Mouse (Mus musculus): Measurements from ENCODE around the gene Srebf1. TPM values are rescaled to one million over a fixed set of nuclear protein-coding genes. Genes with fewer than 3 reads are reported as not detected.

The Srebf1 gene
- 48.2 and 52.7 TPM in 2 replicates for polyA plus RNA-seq (2015; fragmentation: Nextera tagmentation; extraction: Ambion mirVana)

DNA sequence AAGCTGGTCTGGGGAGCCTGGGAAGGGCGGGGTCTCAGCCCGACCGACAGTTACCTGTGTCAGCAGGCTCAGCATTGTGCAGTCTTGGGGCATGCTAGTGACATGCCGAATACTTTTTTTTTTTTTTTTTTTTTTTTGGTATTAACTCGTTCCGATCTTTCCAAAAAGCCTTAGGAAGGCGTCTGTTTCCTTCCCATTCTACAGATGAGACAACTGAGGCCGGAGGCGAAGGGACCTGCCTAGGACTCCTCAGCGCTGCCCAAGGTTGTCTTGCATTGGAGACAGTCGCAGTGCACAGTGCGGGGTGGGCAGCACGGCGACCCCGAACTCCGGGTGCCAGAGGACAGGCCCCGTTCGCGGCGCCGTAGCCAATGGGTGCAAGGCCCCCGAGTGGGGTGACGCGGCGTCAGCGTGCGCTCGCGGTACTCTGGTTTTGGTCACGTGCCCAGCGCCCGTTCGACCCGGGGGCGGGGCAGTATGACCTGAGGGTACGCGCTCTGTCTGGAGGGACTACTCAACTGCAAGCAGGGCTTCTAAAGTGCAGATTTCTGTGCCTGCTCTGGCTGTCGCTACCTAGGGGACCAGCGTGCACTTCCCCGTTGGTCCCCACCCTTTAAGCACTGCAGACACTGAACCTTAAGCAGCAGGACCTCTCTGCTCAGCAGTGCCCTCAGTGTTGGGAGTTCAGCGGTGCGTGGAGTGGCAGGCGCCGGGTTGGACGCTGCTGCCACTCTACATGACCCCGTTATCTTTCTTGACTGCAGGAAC lies at the start of gene Srebf1:
TSS of gene Srebf1 (minus strand) at position 113 of the 768 bp plus-strand sequence.
- H3K4me2 ChIP-seq (replicated peaks), result peak within 1 kb of the TSS; percentile 49

GRCm38 (mm10) chr11:60268563-60268962 lies 46.2 kb upstream of the Srebf1 start:
- H3K36me3 ChIP-seq, result no peaks in the 10 kb centered on the region
- H3K4me2 ChIP-seq (replicated peaks), result no peak overlapping the region
- no peak for ATAC-seq (replicated peaks)
- H3K27ac ChIP-seq (replicated peaks), result no peak overlapping the region
- H3K4me3 ChIP-seq, result no peak overlapping the region
- WGBS, result 42% methylated on average over 3 of the region's 3 CpGs
- no peak overlapping the region for H3K9ac ChIP-seq (replicated peaks)
- peaks cover 23% of the 10 kb centered on the region for H3K4me1 ChIP-seq
- H3K9me3 ChIP-seq, result no peaks in the 10 kb centered on the region
- no peaks in the 10 kb centered on the region for H3K27me3 ChIP-seq

More for the DNA sequence above, at the start of gene Srebf1:
- Histone ChIP-seq H3K9ac (replicated peaks) (0 out of 2 replicates have a peak within 1 kb of the TSS, but pooled peaks have one; percentile 10), H3K36me3 (no peaks in the 10 kb centered on the region), H3K27ac (replicated peaks) (peak within 1 kb of the TSS; percentile 5; the same call in 1 of the 2 replicates), H3K4me3 (peak within 1 kb of the TSS; percentile 27), H3K9me3 (no peaks in the 10 kb centered on the region), H3K27me3 (no peaks in the 10 kb centered on the region), H3K4me1 (peaks cover 34% of the 10 kb centered on the region)
- ATAC-seq (replicated peaks), result peak; percentile 55
- 5% methylated on average over 46 of the region's 46 CpGs for WGBS

DNA sequence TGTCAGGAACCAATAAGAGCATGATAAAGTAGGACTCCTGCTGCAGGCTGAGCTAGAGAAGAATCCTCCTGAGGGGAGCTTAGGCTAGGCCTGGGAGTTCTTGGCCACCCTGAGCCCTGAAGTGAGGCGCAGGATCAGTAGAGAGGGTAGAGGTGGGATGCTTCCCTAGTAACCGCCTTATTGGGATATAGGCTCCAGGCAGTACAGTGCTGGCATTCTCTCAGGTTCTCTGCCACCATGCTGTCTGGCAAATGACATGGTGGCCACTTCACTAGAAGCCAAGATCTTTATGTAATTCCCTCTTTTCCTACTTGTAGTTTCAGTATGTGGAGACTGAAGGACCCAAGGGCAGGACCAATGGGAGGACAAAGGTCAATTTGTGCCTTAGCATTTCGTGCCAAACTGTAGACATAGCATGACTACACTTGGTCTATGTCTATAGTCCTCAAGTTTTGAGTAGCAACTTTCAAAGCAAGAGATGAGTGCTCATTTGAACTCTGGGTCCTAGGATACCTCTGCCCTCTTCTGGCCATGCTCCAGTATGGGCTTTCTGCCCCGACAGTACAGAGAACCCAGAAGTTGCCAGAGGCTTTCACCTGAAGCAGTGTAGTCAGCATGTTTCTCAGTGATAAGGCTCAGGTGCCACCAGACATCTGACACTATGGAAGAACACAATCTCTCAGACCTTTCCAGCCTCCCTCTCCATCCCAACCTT lies 43.0 kb upstream of the Srebf1 start:
- H3K27me3 ChIP-seq, result no peaks in the 10 kb centered on the region
- peaks cover 27% of the 10 kb centered on the region for H3K4me1 ChIP-seq
- no peaks in the 10 kb centered on the region for H3K36me3 ChIP-seq
- H3K9me3 ChIP-seq, result no peaks in the 10 kb centered on the region
- no peak overlapping the region for H3K9ac ChIP-seq (replicated peaks)
- no peak overlapping the region for H3K4me3 ChIP-seq
- WGBS, result 85% methylated on average over 4 of the region's 4 CpGs
- H3K4me2 ChIP-seq (replicated peaks), result no peak overlapping the region
- H3K27ac ChIP-seq (replicated peaks), result no peak overlapping the region
- ATAC-seq (replicated peaks), result no peak

- Histone ChIP-seq H3K9ac (replicated peaks) (no peak overlapping the region), H3K4me2 (replicated peaks) (no peak overlapping the region), H3K9me3 (no peaks in the 10 kb centered on the region), H3K36me3 (no peaks in the 10 kb centered on the region), H3K27me3 (no peaks in the 10 kb centered on the region), H3K27ac (replicated peaks) (0 out of 2 replicates have a peak overlapping the region, but pooled peaks have one; percentile 2), H3K4me1 (peaks cover 27% of the 10 kb centered on the region), H3K4me3 (no peak overlapping the region)
- ATAC-seq (replicated peaks), result peak; percentile 74; the same call in 1 of the 2 replicates
- WGBS, result 73% methylated on average over 1 of the region's 1 CpGs
These were observed 42.3 kb upstream of the Srebf1 start for GRCm38 (mm10) chr11:60264651-60265050.

DNA sequence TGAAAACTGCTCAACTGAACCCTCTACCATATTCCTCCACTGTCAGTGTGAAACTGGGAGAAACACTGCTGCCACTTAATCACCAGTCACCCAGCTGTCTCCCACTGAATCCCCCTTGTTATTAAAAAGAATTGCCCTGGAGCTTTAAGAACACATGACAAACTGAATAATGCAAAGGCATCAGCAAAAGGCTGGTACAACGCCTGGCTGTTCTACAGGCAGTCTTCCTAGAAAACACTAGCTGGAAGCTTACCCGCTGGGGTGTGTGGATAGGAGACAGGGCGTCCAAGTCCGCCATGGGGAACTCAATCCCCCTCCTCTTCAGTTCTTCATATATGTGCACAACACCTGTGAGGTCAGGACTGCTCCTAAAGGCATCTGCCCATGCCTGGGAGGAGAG lies 40.0 kb upstream of the Srebf1 start:
- H3K27me3 ChIP-seq, result no peaks in the 10 kb centered on the region
- no peaks in the 10 kb centered on the region for H3K36me3 ChIP-seq
- peaks cover 27% of the 10 kb centered on the region for H3K4me1 ChIP-seq
- peak overlapping the region; percentile 59 for H3K27ac ChIP-seq (replicated peaks)
- 56% methylated on average over 4 of the region's 4 CpGs for WGBS
- H3K9me3 ChIP-seq, result no peaks in the 10 kb centered on the region
- H3K9ac ChIP-seq (replicated peaks), result no peak overlapping the region
- no peak overlapping the region for H3K4me3 ChIP-seq
- no peak for ATAC-seq (replicated peaks)
- H3K4me2 ChIP-seq (replicated peaks), result no peak overlapping the region

GRCm38 (mm10) chr11:60260743-60261142 lies 38.4 kb upstream of the Srebf1 start:
- Histone ChIP-seq H3K36me3 (no peaks in the 10 kb centered on the region), H3K9ac (replicated peaks) (no peak overlapping the region), H3K9me3 (no peaks in the 10 kb centered on the region), H3K4me3 (no peak overlapping the region), H3K27me3 (no peaks in the 10 kb centered on the region), H3K4me2 (replicated peaks) (no peak overlapping the region), H3K27ac (replicated peaks) (no peak overlapping the region), H3K4me1 (peaks cover 43% of the 10 kb centered on the region)
- ATAC-seq (replicated peaks), result no peak
- WGBS, result 92% methylated on average over 3 of the region's 3 CpGs

- Histone ChIP-seq H3K9ac (replicated peaks) (no peak overlapping the region), H3K27ac (replicated peaks) (no peak overlapping the region), H3K4me1 (peaks cover 33% of the 10 kb centered on the region), H3K4me3 (no peak overlapping the region), H3K36me3 (0 out of 2 replicates have a peak, but pooled peaks cover 3% of the 10 kb centered on the region), H3K9me3 (no peaks in the 10 kb centered on the region), H3K27me3 (no peaks in the 10 kb centered on the region), H3K4me2 (replicated peaks) (no peak overlapping the region)
- 82% methylated on average over 2 of the region's 2 CpGs for WGBS
- no peak for ATAC-seq (replicated peaks)
These were observed 35.3 kb upstream of the Srebf1 start for GRCm38 (mm10) chr11:60257696-60258095.

DNA sequence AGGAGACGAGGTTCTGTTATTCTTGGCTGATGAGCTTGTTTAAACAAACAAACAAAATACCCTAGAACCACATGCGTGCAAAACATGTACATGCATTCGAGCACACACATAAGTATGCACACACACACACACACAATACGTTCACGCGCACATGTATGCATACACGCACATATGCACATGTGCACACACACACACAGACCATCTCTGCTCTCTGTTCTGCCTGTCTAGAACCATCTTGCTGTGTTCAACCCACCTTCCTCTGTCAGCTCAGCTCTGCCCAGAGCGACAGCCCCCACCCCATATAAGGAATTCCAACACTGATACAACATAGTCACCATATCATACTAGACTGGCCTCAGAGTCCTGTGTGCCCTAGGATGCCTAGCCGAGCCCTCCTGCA lies 34.3 kb upstream of the Srebf1 start:
- Histone ChIP-seq H3K9me3 (no peaks in the 10 kb centered on the region), H3K4me2 (replicated peaks) (no peak overlapping the region), H3K4me1 (peaks cover 28% of the 10 kb centered on the region), H3K27me3 (no peaks in the 10 kb centered on the region), H3K27ac (replicated peaks) (peak overlapping the region; percentile 74), H3K4me3 (no peak overlapping the region), H3K9ac (replicated peaks) (no peak overlapping the region), H3K36me3 (0 out of 2 replicates have a peak, but pooled peaks cover 3% of the 10 kb centered on the region)
- 71% methylated on average over 9 of the region's 9 CpGs for WGBS
- peak; percentile 29; the same call in 1 of the 2 replicates for ATAC-seq (replicated peaks)

DNA sequence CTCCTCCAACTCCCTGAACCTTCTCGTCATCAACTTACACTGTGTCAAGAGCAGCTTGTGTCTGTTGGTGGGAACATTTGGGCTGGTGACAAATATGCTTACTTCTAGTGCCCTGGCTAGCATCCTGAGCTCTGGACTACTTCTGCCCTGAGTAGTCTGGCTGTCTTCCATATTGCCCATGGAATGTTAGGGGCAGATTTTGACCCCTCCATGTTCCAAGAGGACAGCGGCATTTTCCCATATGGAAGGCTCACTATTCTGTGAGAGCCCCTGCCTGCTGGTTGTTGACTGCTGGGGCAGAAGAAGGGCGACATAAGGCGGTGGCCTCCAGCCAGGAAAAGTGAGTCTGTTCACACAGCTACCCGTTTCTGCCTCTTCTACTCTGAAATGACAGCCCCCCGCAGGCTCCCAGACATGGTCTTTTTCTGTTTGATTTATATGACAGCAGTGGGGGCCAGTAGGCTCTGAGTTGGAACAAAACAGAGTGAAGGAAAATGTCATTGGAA lies 33.8 kb upstream of the Srebf1 start:
- Histone ChIP-seq H3K9me3 (no peaks in the 10 kb centered on the region), H3K36me3 (0 out of 2 replicates have a peak, but pooled peaks cover 3% of the 10 kb centered on the region), H3K4me2 (replicated peaks) (no peak overlapping the region), H3K4me3 (no peak overlapping the region), H3K27me3 (no peaks in the 10 kb centered on the region), H3K4me1 (peaks cover 28% of the 10 kb centered on the region), H3K9ac (replicated peaks) (no peak overlapping the region), H3K27ac (replicated peaks) (peak overlapping the region; percentile 74)
- ATAC-seq (replicated peaks), result peak; percentile 79
- WGBS, result 35% methylated on average over 6 of the region's 6 CpGs

DNA sequence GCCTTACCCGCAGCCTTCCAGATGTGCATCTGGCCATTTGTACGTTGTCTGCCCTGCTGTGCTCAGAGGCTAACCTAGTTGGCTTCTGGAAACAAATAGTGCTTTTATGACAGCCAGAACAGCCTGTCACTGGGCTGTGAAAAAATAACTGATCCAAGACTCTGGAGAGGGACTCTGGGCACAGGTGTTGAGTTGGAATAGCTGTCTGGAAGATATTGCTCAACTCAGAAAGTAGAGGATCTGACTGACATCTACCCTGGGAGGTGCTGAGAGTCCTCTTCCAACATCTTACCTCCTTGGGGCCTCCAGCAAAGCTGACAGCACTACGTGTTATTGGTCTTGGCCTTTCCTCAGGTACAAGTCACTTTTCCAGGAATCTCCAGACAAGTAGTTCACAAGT lies 33.3 kb upstream of the Srebf1 start:
- 75% methylated on average over 3 of the region's 3 CpGs for WGBS
- Histone ChIP-seq H3K4me1 (peaks cover 28% of the 10 kb centered on the region), H3K4me3 (no peak overlapping the region), H3K36me3 (0 out of 2 replicates have a peak, but pooled peaks cover 3% of the 10 kb centered on the region), H3K4me2 (replicated peaks) (no peak overlapping the region), H3K27ac (replicated peaks) (peak overlapping the region; percentile 74), H3K9ac (replicated peaks) (no peak overlapping the region), H3K27me3 (no peaks in the 10 kb centered on the region), H3K9me3 (no peaks in the 10 kb centered on the region)
- no peak for ATAC-seq (replicated peaks)

DNA sequence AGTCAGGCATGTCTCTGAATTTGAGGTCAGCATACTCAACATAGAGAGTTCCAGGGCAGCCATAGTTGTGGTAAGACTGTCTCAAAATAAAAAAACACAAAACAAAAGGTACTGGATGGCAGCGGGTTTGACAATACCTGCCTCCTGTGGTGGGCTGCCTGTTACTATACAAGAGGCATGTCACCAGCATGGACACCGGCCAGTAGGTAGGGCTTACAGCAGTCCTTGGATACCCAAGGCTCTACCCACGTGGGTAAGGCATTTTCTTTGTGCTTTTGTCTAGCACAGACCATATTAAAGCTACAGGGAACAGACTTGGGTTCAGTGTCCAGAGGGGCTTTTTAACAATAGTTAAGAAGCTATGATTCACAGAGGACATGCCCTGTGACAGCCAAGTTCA lies 32.8 kb upstream of the Srebf1 start:
- Histone ChIP-seq H3K9me3 (no peaks in the 10 kb centered on the region), H3K27me3 (no peaks in the 10 kb centered on the region), H3K36me3 (0 out of 2 replicates have a peak, but pooled peaks cover 5% of the 10 kb centered on the region), H3K4me2 (replicated peaks) (no peak overlapping the region), H3K9ac (replicated peaks) (no peak overlapping the region), H3K4me1 (peaks cover 28% of the 10 kb centered on the region), H3K27ac (replicated peaks) (peak overlapping the region; percentile 74), H3K4me3 (no peak overlapping the region)
- no peak for ATAC-seq (replicated peaks)
- 27% methylated on average over 3 of the region's 3 CpGs for WGBS

- Histone ChIP-seq H3K27ac (replicated peaks) (peak overlapping the region; percentile 74), H3K4me3 (no peak overlapping the region), H3K9me3 (no peaks in the 10 kb centered on the region), H3K4me1 (peaks cover 28% of the 10 kb centered on the region), H3K36me3 (0 out of 2 replicates have a peak, but pooled peaks cover 5% of the 10 kb centered on the region), H3K9ac (replicated peaks) (no peak overlapping the region), H3K4me2 (replicated peaks) (no peak overlapping the region), H3K27me3 (no peaks in the 10 kb centered on the region)
- 52% methylated on average over 5 of the region's 5 CpGs for WGBS
- no peak for ATAC-seq (replicated peaks)
These were observed 31.9 kb upstream of the Srebf1 start for GRCm38 (mm10) chr11:60254308-60254707.

All from forebrain, embryonic 15.5 days (tissue).